In genomic region chr6:136874599-136874998, GRCm38 (mm10) we compare ENCODE assay signal across 11 mouse cellular contexts. TPM values are rescaled to one million over a fixed set of nuclear protein-coding genes. Genes with fewer than 3 reads are reported as not detected.
A peak's percentile ranks its signal among the peaks of the same experiment; 100 is the strongest.
DNase-seq lines count a peak whose midpoint lies in the region; ATAC-seq and TF ChIP-seq lines count a peak whose summit lies in the region.
"Had no signal": no experiment of that assay in that cellular context is flagged by ENCODE, and none has a peak within 500 bp of the region (broad histone marks: within the 10 kb centered on the region; RNA-seq: fewer than 3 reads in every experiment).

No protein-coding gene starts in this region.

- WGBS in hindbrain, postnatal 0 days, result 29% methylated on average over 8 of the region's 8 CpGs
- 59% methylated on average over 8 of the region's 8 CpGs for WGBS in hindbrain, embryonic 12.5 days
- WGBS in heart, embryonic 16.5 days, result 15% methylated on average over 8 of the region's 8 CpGs

- no peaks in the 10 kb centered on the region for H3K27me3 ChIP-seq in hindbrain, postnatal 0 days (ENCODE audit: insufficient read depth, low read length)
- no peaks in the 10 kb centered on the region for H3K27me3 ChIP-seq in hindbrain, embryonic 12.5 days
- no peaks in the 10 kb centered on the region for H3K27me3 ChIP-seq in heart, embryonic 16.5 days (ENCODE audit: control insufficient read depth, insufficient read depth, low read length)
- H3K27me3 ChIP-seq: hindbrain, embryonic 15.5 days; Patski had no signal

- no peaks in the 10 kb centered on the region for H3K9me3 ChIP-seq in hindbrain, postnatal 0 days (ENCODE audit: low read length)
- no peaks in the 10 kb centered on the region for H3K9me3 ChIP-seq in hindbrain, embryonic 12.5 days (replicated peaks)
- H3K9me3 ChIP-seq in heart, embryonic 16.5 days (replicated peaks; ENCODE audit: control insufficient read depth, low read length), result no peaks in the 10 kb centered on the region
- H3K9me3 ChIP-seq: hindbrain, embryonic 15.5 days had no signal

- DNase-seq in hindbrain, postnatal 0 days (ENCODE audit: low spot score), result peak; percentile 42
- DNase-seq in lung, postnatal 10 days, result peak; percentile 61
- DNase-seq in layer of hippocampus, adult 9-11 months, result no peak
- DNase-seq in spleen, postnatal 14 days (ENCODE audit: low spot score in 2 of 2), result no peak
- no peak for DNase-seq in spleen, adult 12 weeks (ENCODE audit: low spot score)

- H3K36me3 ChIP-seq in hindbrain, postnatal 0 days (ENCODE audit: insufficient read depth, low read length), result no peaks in the 10 kb centered on the region
- no peaks in the 10 kb centered on the region for H3K36me3 ChIP-seq in hindbrain, embryonic 12.5 days
- H3K36me3 ChIP-seq in heart, embryonic 16.5 days (ENCODE audit: control insufficient read depth, insufficient read depth), result peaks cover 9% of the 10 kb centered on the region
- H3K36me3 ChIP-seq: hindbrain, embryonic 15.5 days had no signal

- TF ChIP-seq CTCF in hindbrain, postnatal 0 days (IDR thresholded peaks at IDR 0.05; ENCODE audit: low read depth), result no peak

- no peak for ATAC-seq in hindbrain, postnatal 0 days
- no peak for ATAC-seq in hindbrain, embryonic 12.5 days (ENCODE audit: low FRiP score)
- peak; percentile 70 for ATAC-seq in heart, embryonic 16.5 days (replicated peaks; ENCODE audit: extremely low read depth, insufficient read depth, low FRiP score)
- ATAC-seq: Patski had no signal

- no peaks in the 10 kb centered on the region for H3K4me1 ChIP-seq in hindbrain, postnatal 0 days (ENCODE audit: insufficient read depth, low read length)
- no peaks in the 10 kb centered on the region for H3K4me1 ChIP-seq in hindbrain, embryonic 12.5 days
- no peaks in the 10 kb centered on the region for H3K4me1 ChIP-seq in brown adipose tissue, adult 24 weeks (ENCODE audit: control insufficient read depth, insufficient read depth, insufficient read length, low read length)
- peaks cover 11% of the 10 kb centered on the region for H3K4me1 ChIP-seq in heart, embryonic 16.5 days (ENCODE audit: control insufficient read depth, insufficient read depth, low read length)
- H3K4me1 ChIP-seq: hindbrain, embryonic 15.5 days had no signal

- H3K9ac ChIP-seq in hindbrain, postnatal 0 days (replicated peaks; ENCODE audit: low read length), result no peak overlapping the region
- no peak overlapping the region for H3K9ac ChIP-seq in hindbrain, embryonic 12.5 days
- H3K9ac ChIP-seq in heart, embryonic 16.5 days (ENCODE audit: low read length), result peak overlapping the region; percentile 66
- H3K9ac ChIP-seq: hindbrain, embryonic 15.5 days had no signal

- no peak overlapping the region for H3K27ac ChIP-seq in hindbrain, postnatal 0 days
- no peak overlapping the region for H3K27ac ChIP-seq in hindbrain, embryonic 12.5 days
- peak overlapping the region; percentile 16; the same call in 1 of the 2 replicates for H3K27ac ChIP-seq in brown adipose tissue, adult 24 weeks (replicated peaks; ENCODE audit: low read depth, low read length)
- peak overlapping the region; percentile 71 for H3K27ac ChIP-seq in heart, embryonic 16.5 days (ENCODE audit: low read length)
- H3K27ac ChIP-seq: hindbrain, embryonic 15.5 days; macrophage had no signal

- 0 out of 2 replicates have a peak overlapping the region, but pooled peaks have one; percentile 5 for H3K4me2 ChIP-seq in hindbrain, postnatal 0 days (ENCODE audit: low read depth, low read length)
- no peak overlapping the region; the same call in 1 of the 2 replicates for H3K4me2 ChIP-seq in hindbrain, embryonic 12.5 days (replicated peaks)
- H3K4me2 ChIP-seq in heart, embryonic 16.5 days (ENCODE audit: low read depth, low read length), result peak overlapping the region; percentile 57
- H3K4me2 ChIP-seq: hindbrain, embryonic 15.5 days had no signal

- H3K4me3 ChIP-seq in hindbrain, postnatal 0 days (ENCODE audit: low read length), result no peak overlapping the region
- H3K4me3 ChIP-seq in hindbrain, embryonic 12.5 days, result no peak overlapping the region
- H3K4me3 ChIP-seq in brown adipose tissue, adult 24 weeks (ENCODE audit: insufficient read depth, low read depth, low read length), result peak overlapping the region; percentile 30
- peak overlapping the region; percentile 47 for H3K4me3 ChIP-seq in heart, embryonic 16.5 days (ENCODE audit: low read length)
- H3K4me3 ChIP-seq: hindbrain, embryonic 15.5 days had no signal

RNA-seq across cellular contexts. Expression of gene Mgp, which starts 1.0 kb away (rescaled TPM):
- 23.6 and 34.6 TPM in 2 replicates for total RNA-seq in hindbrain, postnatal 0 days (2014; rRNA removed)
- 74.4 and 81.8 TPM in 2 replicates for polyA plus RNA-seq in hindbrain, postnatal 0 days (2015; fragmentation: Nextera tagmentation; extraction: Ambion mirVana)
- polyA plus RNA-seq in hindbrain, embryonic 12.5 days (2016; fragmentation: Nextera tagmentation; extraction: Ambion mirVana), result 16.6 and 35.9 TPM in 2 replicates
- 126 and 205 TPM in 2 replicates for polyA plus RNA-seq in brown adipose tissue, adult 24 weeks (2012; ENCODE audit: insufficient read depth, insufficient read length, missing spikeins)
- polyA plus RNA-seq in heart, embryonic 16.5 days (2015; fragmentation: Nextera tagmentation; extraction: Ambion mirVana), result 570 and 632 TPM in 2 replicates
- polyA plus RNA-seq: macrophage had no signal

RNA-seq across cellular contexts. Expression of gene Art4, which starts 17.1 kb away (rescaled TPM):
- 0.37 and 0.43 TPM in 2 replicates for total RNA-seq in hindbrain, postnatal 0 days (2014; rRNA removed)
- 0.25 and 0.34 TPM in 2 replicates for polyA plus RNA-seq in hindbrain, postnatal 0 days (2015; fragmentation: Nextera tagmentation; extraction: Ambion mirVana)
- 0.47 and 0.75 TPM in 2 replicates for polyA plus RNA-seq in hindbrain, embryonic 12.5 days (2016; fragmentation: Nextera tagmentation; extraction: Ambion mirVana)
- polyA plus RNA-seq in brown adipose tissue, adult 24 weeks (2012; ENCODE audit: insufficient read depth, insufficient read length, missing spikeins), result not detected in 2 replicates
- polyA plus RNA-seq in heart, embryonic 16.5 days (2015; fragmentation: Nextera tagmentation; extraction: Ambion mirVana), result 11.6 and 13.6 TPM in 2 replicates
- polyA plus RNA-seq: macrophage, Patski had no signal

RNA-seq across cellular contexts. Expression of gene Smco3, which starts 39.3 kb away (rescaled TPM):
- 1.8 TPM in 2 replicates for total RNA-seq in hindbrain, postnatal 0 days (2014; rRNA removed)
- 0.56 and 1.3 TPM in 2 replicates for polyA plus RNA-seq in hindbrain, postnatal 0 days (2015; fragmentation: Nextera tagmentation; extraction: Ambion mirVana)
- 0.49 and 1.1 TPM in 2 replicates for polyA plus RNA-seq in hindbrain, embryonic 12.5 days (2016; fragmentation: Nextera tagmentation; extraction: Ambion mirVana)
- polyA plus RNA-seq in brown adipose tissue, adult 24 weeks (2012; ENCODE audit: insufficient read depth, insufficient read length, missing spikeins), result not detected in 2 replicates
- polyA plus RNA-seq in heart, embryonic 16.5 days (2015; fragmentation: Nextera tagmentation; extraction: Ambion mirVana), result not detected in 2 replicates

RNA-seq across cellular contexts. Expression of gene Wbp11, which starts 46.6 kb away (rescaled TPM):
- 37.1 and 39.4 TPM in 2 replicates for total RNA-seq in hindbrain, postnatal 0 days (2014; rRNA removed)
- polyA plus RNA-seq in hindbrain, postnatal 0 days (2015; fragmentation: Nextera tagmentation; extraction: Ambion mirVana), result 78.1 and 81.2 TPM in 2 replicates
- 112 and 123 TPM in 2 replicates for polyA plus RNA-seq in hindbrain, embryonic 12.5 days (2016; fragmentation: Nextera tagmentation; extraction: Ambion mirVana)
- polyA plus RNA-seq in brown adipose tissue, adult 24 weeks (2012; ENCODE audit: insufficient read depth, insufficient read length, missing spikeins), result 21.2 and 23.2 TPM in 2 replicates
- 64.5 and 77.7 TPM in 2 replicates for polyA plus RNA-seq in heart, embryonic 16.5 days (2015; fragmentation: Nextera tagmentation; extraction: Ambion mirVana)

RNA-seq across cellular contexts. Expression of gene BC049715, which starts 47.2 kb away (rescaled TPM):
- total RNA-seq in hindbrain, postnatal 0 days (2014; rRNA removed), result 0.50 and 1.2 TPM in 2 replicates
- polyA plus RNA-seq in hindbrain, postnatal 0 days (2015; fragmentation: Nextera tagmentation; extraction: Ambion mirVana), result 2.8 and 4.2 TPM in 2 replicates
- 1.3 and 2.5 TPM in 2 replicates for polyA plus RNA-seq in hindbrain, embryonic 12.5 days (2016; fragmentation: Nextera tagmentation; extraction: Ambion mirVana)
- polyA plus RNA-seq in brown adipose tissue, adult 24 weeks (2012; ENCODE audit: insufficient read depth, insufficient read length, missing spikeins), result not detected in 2 replicates
- polyA plus RNA-seq in heart, embryonic 16.5 days (2015; fragmentation: Nextera tagmentation; extraction: Ambion mirVana), result 0.99 and 2.5 TPM in 2 replicates

Comparison
In these comparisons a context has a peak if more than half of its experiments do, and no peak if none do; other contexts are left out.
1. DNase-seq: peak in hindbrain, postnatal 0 days (single experiment) and lung, postnatal 10 days (single experiment); none in layer of hippocampus, adult 9-11 months (single experiment), spleen, postnatal 14 days (0 of 2) and spleen, adult 12 weeks (single experiment).
2. H3K27ac ChIP-seq: peak in brown adipose tissue, adult 24 weeks (single experiment) and heart, embryonic 16.5 days (single experiment); none in hindbrain, postnatal 0 days (single experiment) and hindbrain, embryonic 12.5 days (single experiment).
3. H3K4me3 ChIP-seq: peak in brown adipose tissue, adult 24 weeks (single experiment) and heart, embryonic 16.5 days (single experiment); none in hindbrain, postnatal 0 days (single experiment) and hindbrain, embryonic 12.5 days (single experiment).